Mouse (Mus musculus): ENCODE measurements around the gene Tmem14a. TPM values are rescaled to one million over a fixed set of nuclear protein-coding genes. Genes with fewer than 3 reads are reported as not detected.

The Tmem14a gene
- 3.2 and 3.3 TPM in 2 replicates for polyA plus RNA-seq (2015; fragmentation: Nextera tagmentation; extraction: Ambion mirVana)

GRCm38 (mm10) chr1:21218489-21218919 is at the start of gene Tmem14a:
TSS of gene Tmem14a (plus strand) at chr1:21218575.

GRCm38 (mm10) chr1:21239911-21240898 is 21.8 kb downstream of the Tmem14a start, which contains the start of gene Gsta3:
TSS of gene Gsta3 (plus strand) at chr1:21240589.

Other genes starting within 250 kb of the Tmem14a start
- 2.3 and 2.9 TPM in 2 replicates for gene Tram2, start 139.3 kb upstream of the Tmem14a start, polyA plus RNA-seq (2015; fragmentation: Nextera tagmentation; extraction: Ambion mirVana)
- 1.0 and 1.1 TPM in 2 replicates for gene Gsta3, start 22.0 kb downstream of the Tmem14a start, polyA plus RNA-seq (2015; fragmentation: Nextera tagmentation; extraction: Ambion mirVana)
- gene Khdc1a, start 131.1 kb downstream of the Tmem14a start, polyA plus RNA-seq (2015; fragmentation: Nextera tagmentation; extraction: Ambion mirVana): not detected in 2 replicates
- gene Khdc1c, start 149.8 kb downstream of the Tmem14a start, polyA plus RNA-seq (2015; fragmentation: Nextera tagmentation; extraction: Ambion mirVana): 0.06 and 0.11 TPM in 2 replicates
- not detected in 2 replicates for gene Khdc1b, start 165.0 kb downstream of the Tmem14a start, polyA plus RNA-seq (2015; fragmentation: Nextera tagmentation; extraction: Ambion mirVana)